Mouse (Mus musculus) CH12.LX (cell line): ENCODE data around the gene Krt81. TPM values are rescaled to one million over a fixed set of nuclear protein-coding genes. Genes with fewer than 3 reads are reported as not detected.

Experiments
- DNase-seq: peaks from one replicate; pipeline ENCODE4 v3.0.0-alpha.2; 2013; ENCODE audit errors: extremely low read depth
- H3K27ac ChIP-seq: 2 replicates; pipeline ENCODE4 v1.5.1; 2012; ENCODE audit warnings: low read depth, mild to moderate bottlenecking, control low read depth, moderate library complexity; ENCODE audit not compliant: insufficient read depth
- H3K27me3 ChIP-seq: replicated peaks from 2 replicates; pipeline ENCODE3; 2012; ENCODE audit warnings: inconsistent platforms
- H3K36me3 ChIP-seq, 2 experiments: replicated peaks in 1 of 2; 2 replicates each; pipeline versions ENCODE3 to v1.6.1; 2012; ENCODE audit warnings: inconsistent platforms in 1 of 2, low read length in 1 of 2, mild to moderate bottlenecking in 1 of 2, mixed read lengths in 1 of 2, moderate library complexity in 1 of 2; ENCODE audit not compliant: control insufficient read depth in 1 of 2, insufficient read depth in 1 of 2
- H3K4me1 ChIP-seq, 2 experiments: 2 replicates each; pipeline ENCODE4 v1.6.1; 2012; ENCODE audit warnings: inconsistent platforms in 1 of 2, moderate library complexity in 1 of 2; ENCODE audit not compliant: insufficient read depth in 2 of 2, control insufficient read depth in 1 of 2
- H3K4me2 ChIP-seq: 2 replicates; pipeline ENCODE4 v1.6.1; 2012; ENCODE audit warnings: low read depth, mild to moderate bottlenecking, control low read depth; ENCODE audit not compliant: poor library complexity, insufficient read depth, severe bottlenecking
- H3K4me3 ChIP-seq, 3 experiments: fragments of 150-350 bp in 1 of 3; sonication (generic) in 1 of 3; replicated peaks in 1 of 3; 2 replicates each; pipeline versions ENCODE3 to v1.5.1; 2011 to 2012; ENCODE audit warnings: low read depth in 2 of 3, low read length in 2 of 3, mild to moderate bottlenecking in 2 of 3, moderate library complexity in 2 of 3, control low read depth in 1 of 3, improper control_type of control experiment in 1 of 3, inconsistent platforms in 1 of 3, mixed read lengths in 1 of 3; ENCODE audit not compliant: poor library complexity in 1 of 3
- H3K79me2 ChIP-seq: replicated peaks from 2 replicates; pipeline ENCODE4 v1.6.1; 2012; ENCODE audit warnings: mild to moderate bottlenecking, moderate library complexity; ENCODE audit not compliant: control insufficient read depth, poor library complexity, insufficient read depth, severe bottlenecking; ENCODE audit errors: extremely low read depth
- H3K9ac ChIP-seq: 2 replicates; pipeline ENCODE4 v1.6.1; 2012; ENCODE audit warnings: low read depth, mild to moderate bottlenecking, control low read depth, moderate library complexity; ENCODE audit not compliant: insufficient read depth
- H3K9me3 ChIP-seq: replicated peaks from 2 replicates; pipeline ENCODE3; 2012; ENCODE audit warnings: low read length, inconsistent platforms, mixed read lengths
- CHD1 ChIP-seq: IDR thresholded peaks from 2 replicates; pipeline ENCODE4 v1.6.1; 2012; ENCODE audit warnings: low read depth, low read length, improper control_type of control experiment, inconsistent platforms
- CHD2 ChIP-seq: IDR thresholded peaks from 2 replicates; pipeline ENCODE4 v1.6.1; 2011; ENCODE audit warnings: low read length, improper control_type of control experiment
- E2F4 ChIP-seq: IDR thresholded peaks from 2 replicates; pipeline ENCODE4 v1.6.1; 2011; ENCODE audit warnings: low read depth, low read length, improper control_type of control experiment; ENCODE audit not compliant: insufficient replicate concordance
- ELF1 ChIP-seq: IDR thresholded peaks from 2 replicates; pipeline ENCODE4 v1.6.1; 2014; ENCODE audit warnings: low read depth, mild to moderate bottlenecking, inconsistent platforms, low read length, improper control_type of control experiment
- HCFC1 ChIP-seq: IDR thresholded peaks from 2 replicates; pipeline ENCODE4 v1.6.1; 2012; ENCODE audit warnings: low read depth, mild to moderate bottlenecking, inconsistent platforms, low read length, improper control_type of control experiment
- IRF4 ChIP-seq: IDR thresholded peaks from 2 replicates; pipeline ENCODE4 v1.6.1; 2014; ENCODE audit warnings: low read depth, mild to moderate bottlenecking, inconsistent platforms, low read length, improper control_type of control experiment
- JUND ChIP-seq: conservative IDR thresholded peaks from 2 replicates; pipeline ENCODE4 v1.6.1; 2011; ENCODE audit warnings: low read depth, low read length, improper control_type of control experiment
- MAZ ChIP-seq: IDR thresholded peaks from 2 replicates; pipeline ENCODE4 v1.6.1; 2012; ENCODE audit warnings: low read depth, mild to moderate bottlenecking, inconsistent platforms, low read length, improper control_type of control experiment, moderate library complexity
- MYC ChIP-seq: IDR thresholded peaks from 2 replicates; pipeline ENCODE4 v1.6.1; 2011; ENCODE audit warnings: low read depth, mild to moderate bottlenecking, improper control_type of control experiment, low read length
- SMC3 ChIP-seq: IDR thresholded peaks from 2 replicates; pipeline ENCODE4 v1.6.1; 2011; ENCODE audit warnings: low read depth, low read length, improper control_type of control experiment
- TBP ChIP-seq: conservative IDR thresholded peaks from 2 replicates; pipeline ENCODE4 v1.6.1; 2011; ENCODE audit warnings: low read depth, low read length, improper control_type of control experiment
- TCF12 ChIP-seq: IDR thresholded peaks from 2 replicates; pipeline ENCODE4 v1.6.1; 2014; ENCODE audit warnings: low read depth, mild to moderate bottlenecking, inconsistent platforms, low read length, improper control_type of control experiment
- ZNF384 ChIP-seq: IDR thresholded peaks from 2 replicates; pipeline ENCODE4 v1.6.1; 2012; ENCODE audit warnings: low read depth, low read length, improper control_type of control experiment, inconsistent platforms
- dilution Hi-C: fragments of 300-500 bp; cut with MboI; formaldehyde crosslinking; loops from 2 replicates; pipeline ENCODE4 v1.14.3; 2020; ENCODE audit warnings: low sequenced_read_pairs; ENCODE audit not compliant: extremely low pct_unique_long_range_greater_than_20kb, extremely low pct_ligation_motif_present
- in situ Hi-C: fragments of 300-500 bp; cut with MboI; formaldehyde crosslinking; loops from 3 replicates; pipeline ENCODE4 v1.14.3; 2019; ENCODE audit warnings: low sequenced_read_pairs, low pct_ligation_motif_present, low pct_unique_long_range_greater_than_20kb, mixed read lengths
- polyA plus RNA-seq: library from polyadenylated mRNA; unstranded; fragments of >175 nt; gene quantifications from 2 replicates; pipeline ENCODE4 v1.2.1, GENCODE M21; 2012; ENCODE audit warnings: low read depth; ENCODE audit not compliant: insufficient read length
- total RNA-seq, 2 experiments: library from RNA; depleted of rRNA; stranded (reverse); fragments of 300-350 nt in 1 of 2; fragments of >200 nt in 1 of 2; gene quantifications; 2 replicates each; pipeline ENCODE4 v1.2.3; 2012 to 2014

Gene Krt81
- total and polyA plus RNA-seq, 3 experiments: not detected

- dilution Hi-C loops: no loop called here
- H3K9me3 ChIP-seq: no peaks in the 10 kb centered on the region
- no peak overlapping the region for H3K4me3 ChIP-seq
- H3K9ac ChIP-seq: no peak overlapping the region
- no peak for DNase-seq
- H3K27me3 ChIP-seq: peaks cover 10% of the 10 kb centered on the region
- peaks cover 29 to 51% of the 10 kb centered on the region in 2 experiments for H3K4me1 ChIP-seq
- no peak overlapping the region for H3K27ac ChIP-seq
- no peak for TF ChIP-seq CHD1
- TF ChIP-seq MYC: no peak
- TF ChIP-seq JUND: no peak
- no peak for TF ChIP-seq SMC3
- no peak for TF ChIP-seq ELF1
- TF ChIP-seq CHD2: no peak
- no peak for TF ChIP-seq E2F4
- TF ChIP-seq HCFC1: no peak
- no peak for TF ChIP-seq MAZ
- no peak for TF ChIP-seq ZNF384
- no peak for TF ChIP-seq TBP
- no peak for TF ChIP-seq IRF4
- no peak overlapping the region for H3K4me2 ChIP-seq
- no peaks in the 10 kb centered on the region for H3K79me2 ChIP-seq
- in situ Hi-C loops: no loop called here
- H3K36me3 ChIP-seq: no peaks in the 10 kb centered on the region
Observed at GRCm38 (mm10) chr15:101412188-101412587, 51.4 kb downstream of the Krt81 start.

- peaks cover 11% of the 10 kb centered on the region for H3K27me3 ChIP-seq
- H3K9me3 ChIP-seq: no peaks in the 10 kb centered on the region
- in situ Hi-C loops (no loop called here), dilution Hi-C loops (no loop called here)
- H3K36me3 ChIP-seq: no peaks in the 10 kb centered on the region
- DNase-seq: peak; percentile 13
- H3K79me2 ChIP-seq: no peaks in the 10 kb centered on the region
- TF ChIP-seq TCF12: no peak
- TF ChIP-seq, all 38 proteins: peak for 0
- Histone ChIP-seq H3K9ac (no peak within 1 kb of the TSS), H3K27ac (no peak within 1 kb of the TSS), H3K4me3 (no peak within 1 kb of the TSS), H3K4me2 (no peak within 1 kb of the TSS), H3K4me1 (peaks cover 24 to 46% of the 10 kb centered on the region in 2 experiments)
Observed at GRCm38 (mm10) chr15:101410775-101411174, 52.8 kb downstream of the Krt81 start, which contains the start of gene Krt7. Gene Krt7 (plus strand): TSS chr15:101411043.

Other genes with a start within 250 kb of the Krt81 start
- 2.9 and 6.7 TPM in 2 replicates for gene Grasp, start 239.6 kb downstream of the Krt81 start, total RNA-seq (2012; rRNA removed)
- 1.4 and 2.3 TPM in 2 replicates for gene Grasp, start 239.6 kb downstream of the Krt81 start, total RNA-seq (2014; rRNA removed)
- gene Grasp, start 239.6 kb downstream of the Krt81 start, polyA plus RNA-seq: 2.4 TPM in 2 replicates
- 0.42 and 0.89 TPM in 2 replicates for gene Nr4a1, start 209.5 kb downstream of the Krt81 start, total RNA-seq (2012; rRNA removed)
- gene Nr4a1, start 209.5 kb downstream of the Krt81 start, total RNA-seq (2014; rRNA removed): 0.57 and 0.60 TPM in 2 replicates
- 1.1 and 1.6 TPM in 2 replicates for gene Nr4a1, start 209.5 kb downstream of the Krt81 start, polyA plus RNA-seq
- gene Atg101, start 179.5 kb downstream of the Krt81 start, total RNA-seq (2012; rRNA removed): 56.9 and 58.8 TPM in 2 replicates
- gene Atg101, start 179.5 kb downstream of the Krt81 start, total RNA-seq (2014; rRNA removed): 61.2 and 61.3 TPM in 2 replicates
- gene Atg101, start 179.5 kb downstream of the Krt81 start, polyA plus RNA-seq: 49.1 and 55.9 TPM in 2 replicates
- gene 6030408B16Rik, start 170.5 kb downstream of the Krt81 start, total RNA-seq (2012; rRNA removed): 0.13 TPM in 1 of 2 replicates, not detected in the other
- 0.17 and 0.20 TPM in 2 replicates for gene 6030408B16Rik, start 170.5 kb downstream of the Krt81 start, total RNA-seq (2014; rRNA removed)
- gene 6030408B16Rik, start 170.5 kb downstream of the Krt81 start, polyA plus RNA-seq: not detected in 2 replicates
- not detected in 2 replicates for gene Krt80, start 93.6 kb downstream of the Krt81 start, total RNA-seq (2012; rRNA removed)
- not detected in 2 replicates for gene Krt80, start 93.6 kb downstream of the Krt81 start, total RNA-seq (2014; rRNA removed)
- 0.20 TPM in 1 of 2 replicates, not detected in the other for gene Krt80, start 93.6 kb downstream of the Krt81 start, polyA plus RNA-seq
- 0.55 TPM in 2 replicates for gene Krt7, start 52.7 kb downstream of the Krt81 start, total RNA-seq (2012; rRNA removed)
- gene Krt7, start 52.7 kb downstream of the Krt81 start, total RNA-seq (2014; rRNA removed): 0.46 and 0.81 TPM in 2 replicates
- 2.5 and 4.1 TPM in 2 replicates for gene Krt7, start 52.7 kb downstream of the Krt81 start, polyA plus RNA-seq
- 0.08 TPM in 1 of 2 replicates, not detected in the other for gene Krt87, start 24.9 kb downstream of the Krt81 start, total RNA-seq (2012; rRNA removed)
- gene Krt87, start 24.9 kb downstream of the Krt81 start, total RNA-seq (2014; rRNA removed): not detected in 2 replicates
- gene Krt87, start 24.9 kb downstream of the Krt81 start, polyA plus RNA-seq: 0.11 and 0.16 TPM in 2 replicates
- gene Krt88, start 16.0 kb downstream of the Krt81 start, total RNA-seq (2012; rRNA removed): not detected in 2 replicates
- not detected in 2 replicates for gene Krt88, start 16.0 kb downstream of the Krt81 start, total RNA-seq (2014; rRNA removed)
- gene Krt88, start 16.0 kb downstream of the Krt81 start, polyA plus RNA-seq: not detected in 2 replicates
- gene Krt86, start 9.7 kb upstream of the Krt81 start, total RNA-seq (2012; rRNA removed): not detected in 2 replicates
- gene Krt86, start 9.7 kb upstream of the Krt81 start, total RNA-seq (2014; rRNA removed): not detected in 2 replicates
- gene Krt86, start 9.7 kb upstream of the Krt81 start, polyA plus RNA-seq: not detected in 2 replicates
- gene Krt83, start 27.8 kb upstream of the Krt81 start, total RNA-seq (2012; rRNA removed): not detected in 2 replicates
- gene Krt83, start 27.8 kb upstream of the Krt81 start, total RNA-seq (2014; rRNA removed): not detected in 2 replicates
- gene Krt83, start 27.8 kb upstream of the Krt81 start, polyA plus RNA-seq: not detected in 2 replicates
- not detected in 2 replicates for gene Gm49425, start 53.5 kb upstream of the Krt81 start, total RNA-seq (2012; rRNA removed)
- not detected in 2 replicates for gene Gm49425, start 53.5 kb upstream of the Krt81 start, total RNA-seq (2014; rRNA removed)
- not detected in 2 replicates for gene Gm49425, start 53.5 kb upstream of the Krt81 start, polyA plus RNA-seq
- gene Krt84, start 69.1 kb upstream of the Krt81 start, total RNA-seq (2012; rRNA removed): not detected in 2 replicates
- not detected in 2 replicates for gene Krt84, start 69.1 kb upstream of the Krt81 start, total RNA-seq (2014; rRNA removed)
- not detected in 2 replicates for gene Krt84, start 69.1 kb upstream of the Krt81 start, polyA plus RNA-seq
- not detected in 2 replicates for gene Krt82, start 86.9 kb upstream of the Krt81 start, total RNA-seq (2012; rRNA removed)
- not detected in 2 replicates for gene Krt82, start 86.9 kb upstream of the Krt81 start, total RNA-seq (2014; rRNA removed)
- not detected in 2 replicates for gene Krt82, start 86.9 kb upstream of the Krt81 start, polyA plus RNA-seq
- not detected in 2 replicates for gene Krt90, start 99.2 kb upstream of the Krt81 start, total RNA-seq (2012; rRNA removed)
- not detected in 2 replicates for gene Krt90, start 99.2 kb upstream of the Krt81 start, total RNA-seq (2014; rRNA removed)
- gene Krt90, start 99.2 kb upstream of the Krt81 start, polyA plus RNA-seq: not detected in 2 replicates
- not detected in 2 replicates for gene Krt75, start 110.2 kb upstream of the Krt81 start, total RNA-seq (2012; rRNA removed)
- not detected in 2 replicates for gene Krt75, start 110.2 kb upstream of the Krt81 start, total RNA-seq (2014; rRNA removed)
- gene Krt75, start 110.2 kb upstream of the Krt81 start, polyA plus RNA-seq: not detected in 2 replicates
- gene Gm5414, start 164.4 kb upstream of the Krt81 start, total RNA-seq (2012; rRNA removed): not detected in 2 replicates
- not detected in 2 replicates for gene Gm5414, start 164.4 kb upstream of the Krt81 start, total RNA-seq (2014; rRNA removed)
- not detected in 2 replicates for gene Gm5414, start 164.4 kb upstream of the Krt81 start, polyA plus RNA-seq
- not detected in 2 replicates for gene Gm5478, start 183.6 kb upstream of the Krt81 start, total RNA-seq (2012; rRNA removed)
- not detected in 2 replicates for gene Gm5478, start 183.6 kb upstream of the Krt81 start, total RNA-seq (2014; rRNA removed)
- not detected in 2 replicates for gene Gm5478, start 183.6 kb upstream of the Krt81 start, polyA plus RNA-seq
- not detected in 2 replicates for gene Krt6b, start 216.5 kb upstream of the Krt81 start, total RNA-seq (2012; rRNA removed)
- not detected in 2 replicates for gene Krt6b, start 216.5 kb upstream of the Krt81 start, total RNA-seq (2014; rRNA removed)
- gene Krt6b, start 216.5 kb upstream of the Krt81 start, polyA plus RNA-seq: not detected in 2 replicates
- not detected in 2 replicates for gene Krt6a, start 230.6 kb upstream of the Krt81 start, total RNA-seq (2012; rRNA removed)
- not detected in 2 replicates for gene Krt6a, start 230.6 kb upstream of the Krt81 start, total RNA-seq (2014; rRNA removed)
- gene Krt6a, start 230.6 kb upstream of the Krt81 start, polyA plus RNA-seq: not detected in 2 replicates
- gene Krt5, start 249.1 kb upstream of the Krt81 start, total RNA-seq (2012; rRNA removed): not detected in 2 replicates
- gene Krt5, start 249.1 kb upstream of the Krt81 start, total RNA-seq (2014; rRNA removed): not detected in 2 replicates
- not detected in 2 replicates for gene Krt5, start 249.1 kb upstream of the Krt81 start, polyA plus RNA-seq